Mouse (Mus musculus): ENCODE results near the gene Fras1.

- no peak for TF ChIP-seq CTCF (IDR thresholded peaks at IDR 0.05; ENCODE audit: insufficient read depth, low read depth, low read length)
- no peak for TF ChIP-seq POLR2A (IDR thresholded peaks at IDR 0.05; ENCODE audit: insufficient read depth, low read depth, low read length)
Observed at GRCm38 (mm10) chr5:96799165-96799564, 425.4 kb downstream of the Fras1 start.

Data from olfactory bulb, adult 2 months (tissue).